ENCODE assay signal across 10 mouse cellular contexts in the genomic region with DNA sequence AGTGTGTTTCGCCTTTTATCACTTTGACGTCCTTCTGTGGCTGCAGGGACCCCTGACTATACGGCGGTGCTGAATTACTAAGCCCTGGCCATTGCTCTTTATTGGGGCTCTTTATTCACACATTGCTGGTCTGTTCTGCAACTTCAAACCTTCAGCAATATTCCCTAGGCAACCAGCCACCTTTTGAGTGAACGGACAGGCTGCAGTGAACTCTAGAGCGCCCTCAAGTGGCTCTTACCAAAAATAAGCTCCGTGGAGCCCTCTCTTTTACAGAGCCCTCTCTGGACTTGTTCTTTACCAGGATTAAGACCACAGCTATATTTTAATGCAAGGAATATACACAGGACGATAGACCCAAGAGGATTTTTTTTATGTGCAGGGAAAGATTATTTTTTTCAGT.
DNase-seq lines count a peak whose midpoint lies in the region; ATAC-seq and TF ChIP-seq lines count a peak whose summit lies in the region.
"Had no signal": no experiment of that assay in that cellular context is flagged by ENCODE, and none has a peak within 500 bp of the region (broad histone marks: within the 10 kb centered on the region; RNA-seq: fewer than 3 reads in every experiment).

No protein-coding gene starts in this region.

- H3K9ac ChIP-seq in hindbrain, postnatal 0 days (replicated peaks; ENCODE audit: low read length): no peak overlapping the region
- H3K9ac ChIP-seq: limb, embryonic 15.5 days; stomach, embryonic 15.5 days had no signal

- no peaks in the 10 kb centered on the region for H3K4me1 ChIP-seq in hindbrain, postnatal 0 days (ENCODE audit: insufficient read depth, low read length)
- H3K4me1 ChIP-seq: limb, embryonic 15.5 days; stomach, embryonic 15.5 days had no signal

- H3K4me2 ChIP-seq in hindbrain, postnatal 0 days (ENCODE audit: low read depth, low read length): no peak overlapping the region
- H3K4me2 ChIP-seq: limb, embryonic 15.5 days; stomach, embryonic 15.5 days had no signal

- no peaks in the 10 kb centered on the region for H3K36me3 ChIP-seq in hindbrain, postnatal 0 days (ENCODE audit: insufficient read depth, low read length)
- H3K36me3 ChIP-seq: limb, embryonic 15.5 days; stomach, embryonic 15.5 days had no signal

- no peaks in the 10 kb centered on the region for H3K27me3 ChIP-seq in hindbrain, postnatal 0 days (ENCODE audit: insufficient read depth, low read length)
- H3K27me3 ChIP-seq: limb, embryonic 15.5 days; stomach, embryonic 15.5 days had no signal

- peak; percentile 6 to 60 for DNase-seq in adrenal gland, adult (ENCODE audit: inconsistent age in 2 of 2, low spot score in 1 of 2)
- DNase-seq in adrenal gland, postnatal 4 days (ENCODE audit: low spot score in 2 of 2): no peak
- peak; percentile 2 for DNase-seq in ovary, postnatal 14 days (ENCODE audit: low spot score)
- DNase-seq in ovary, postnatal 10 days (ENCODE audit: low spot score): no peak
- peak; percentile 65 for DNase-seq in hindbrain, postnatal 0 days (ENCODE audit: low spot score)
- peak; percentile 8 for DNase-seq in left cerebral cortex, postnatal 4 days
- DNase-seq in testis, postnatal 14 days (ENCODE audit: low spot score): peak; percentile 20
- DNase-seq in lung, postnatal 25 days (ENCODE audit: low spot score): no peak

- TF ChIP-seq CTCF in hindbrain, postnatal 0 days (IDR thresholded peaks at IDR 0.05; ENCODE audit: low read depth): peak; percentile 54

- no peaks in the 10 kb centered on the region for H3K9me3 ChIP-seq in hindbrain, postnatal 0 days (ENCODE audit: low read length)
- H3K9me3 ChIP-seq: limb, embryonic 15.5 days; stomach, embryonic 15.5 days had no signal

- intact Hi-C loops in left cerebral cortex, postnatal 4 days (cut with DNase I): no loop called here

- no peak overlapping the region for H3K27ac ChIP-seq in hindbrain, postnatal 0 days
- H3K27ac ChIP-seq: limb, embryonic 15.5 days; stomach, embryonic 15.5 days had no signal

- no peak overlapping the region for H3K4me3 ChIP-seq in hindbrain, postnatal 0 days (ENCODE audit: low read length)
- H3K4me3 ChIP-seq: limb, embryonic 15.5 days; stomach, embryonic 15.5 days had no signal

- no peak for ATAC-seq in hindbrain, postnatal 0 days

- WGBS in hindbrain, postnatal 0 days: 32% methylated on average over 8 of the region's 8 CpGs

Comparison
In these comparisons a context has a peak if more than half of its experiments do, and no peak if none do; other contexts are left out.
1. DNase-seq: peak in adrenal gland, adult (2 of 2), ovary, postnatal 14 days (single experiment), hindbrain, postnatal 0 days (single experiment), left cerebral cortex, postnatal 4 days (single experiment) and testis, postnatal 14 days (single experiment); none in adrenal gland, postnatal 4 days (0 of 2), ovary, postnatal 10 days (single experiment) and lung, postnatal 25 days (single experiment).